Mouse (Mus musculus) kidney, postnatal 25 days (tissue): Measurements from ENCODE around the gene H2-DMa.

Experiments used
- DNase-seq, 2 experiments: peaks; one replicate each; pipeline ENCODE4 v3.0.0; 2021; ENCODE audit warnings: mixed read lengths in 2 of 2

The H2-DMa gene

DNA sequence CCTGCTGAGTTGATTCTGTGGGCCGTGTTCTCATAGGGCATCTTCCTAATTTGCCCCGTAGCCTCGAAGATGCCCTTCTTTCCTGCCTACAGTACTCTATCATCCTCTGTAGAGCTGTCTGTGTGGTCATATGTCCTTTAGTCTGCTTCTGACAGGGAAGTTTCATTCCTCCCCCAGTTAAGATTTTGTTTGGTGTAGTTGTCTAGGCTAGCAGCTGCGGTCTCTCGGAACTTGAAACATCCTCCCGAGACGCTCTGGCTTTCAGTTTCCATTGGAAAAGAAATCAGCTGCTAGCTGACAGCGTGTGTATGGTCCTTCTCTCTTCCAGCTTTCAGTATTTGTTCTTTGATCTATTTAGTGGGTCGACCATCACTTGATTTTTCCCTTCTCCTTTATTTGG lies 14.5 kb upstream of the H2-DMa start:
- no peak for DNase-seq

DNA sequence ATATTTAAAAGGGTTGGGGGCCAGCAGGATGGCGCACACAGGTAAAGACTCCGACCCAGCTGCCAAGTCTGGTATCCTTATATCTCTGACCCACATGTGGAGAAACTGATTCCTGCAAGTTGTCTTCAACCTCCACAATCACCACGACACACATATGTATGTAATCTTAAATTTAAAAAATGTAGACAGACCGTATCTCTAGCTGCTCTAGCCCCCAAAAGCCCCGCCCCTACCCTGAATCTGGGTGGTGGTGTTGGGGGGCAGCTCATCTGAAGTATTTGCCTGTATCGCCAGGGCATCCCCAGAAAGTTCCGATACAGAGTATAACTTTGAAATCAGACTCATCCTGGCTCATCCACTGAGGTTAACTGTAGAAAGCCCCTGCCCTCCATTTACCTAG lies 12.8 kb upstream of the H2-DMa start:
- DNase-seq, result no peak

DNA sequence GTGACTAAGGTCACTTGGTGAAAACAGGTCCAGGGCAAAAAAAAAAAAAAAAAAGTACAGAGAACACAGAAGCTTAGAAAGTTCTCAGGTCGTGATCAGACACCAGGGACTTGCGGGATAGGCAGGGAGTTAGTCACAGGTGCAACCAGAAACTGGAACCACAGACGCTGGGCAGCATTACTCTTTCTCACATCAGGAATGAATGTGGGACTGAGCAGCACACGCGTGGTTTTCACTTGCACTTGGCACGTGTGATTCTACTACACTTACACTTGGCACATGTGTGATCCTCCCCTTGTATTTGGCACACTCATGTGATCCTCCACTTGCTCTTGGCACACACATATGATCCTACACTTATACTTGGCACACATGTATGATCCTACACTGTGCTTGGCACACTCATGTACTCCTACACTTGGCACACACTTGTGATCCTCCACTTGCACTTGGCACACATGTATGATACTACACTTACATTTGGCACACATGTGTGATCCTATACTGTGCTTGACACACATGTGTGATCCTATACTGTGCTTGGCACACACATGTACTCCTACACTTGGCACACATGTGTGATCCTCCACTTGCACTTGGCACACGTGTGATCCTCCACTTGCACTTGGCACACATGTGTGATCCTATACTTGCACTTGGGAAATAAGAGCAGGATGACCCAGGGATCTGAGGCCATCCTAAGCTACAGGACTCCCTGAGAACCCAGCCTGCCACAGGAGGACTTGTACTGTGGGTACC lies 12.1 kb upstream of the H2-DMa start:
- no peak for DNase-seq

DNA sequence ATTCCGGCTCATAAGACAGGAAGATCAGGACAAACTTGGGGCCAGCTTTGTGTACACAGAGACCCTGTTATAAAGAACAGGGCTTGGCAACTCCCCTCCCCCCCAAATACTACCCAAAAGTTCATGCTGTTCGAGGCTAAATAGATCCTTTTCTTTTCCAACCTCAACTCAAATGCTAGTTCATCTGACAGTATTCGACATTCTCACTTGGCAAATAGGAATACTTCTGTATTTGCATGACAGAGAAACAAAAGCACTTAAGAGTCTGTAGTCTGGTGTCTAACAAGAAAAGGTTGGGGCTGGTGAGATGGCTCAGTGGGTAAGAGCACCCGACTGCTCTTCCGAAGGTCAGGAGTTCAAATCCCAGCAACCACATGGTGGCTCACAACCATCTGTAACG lies 10.9 kb upstream of the H2-DMa start:
- DNase-seq, result no peak

DNA sequence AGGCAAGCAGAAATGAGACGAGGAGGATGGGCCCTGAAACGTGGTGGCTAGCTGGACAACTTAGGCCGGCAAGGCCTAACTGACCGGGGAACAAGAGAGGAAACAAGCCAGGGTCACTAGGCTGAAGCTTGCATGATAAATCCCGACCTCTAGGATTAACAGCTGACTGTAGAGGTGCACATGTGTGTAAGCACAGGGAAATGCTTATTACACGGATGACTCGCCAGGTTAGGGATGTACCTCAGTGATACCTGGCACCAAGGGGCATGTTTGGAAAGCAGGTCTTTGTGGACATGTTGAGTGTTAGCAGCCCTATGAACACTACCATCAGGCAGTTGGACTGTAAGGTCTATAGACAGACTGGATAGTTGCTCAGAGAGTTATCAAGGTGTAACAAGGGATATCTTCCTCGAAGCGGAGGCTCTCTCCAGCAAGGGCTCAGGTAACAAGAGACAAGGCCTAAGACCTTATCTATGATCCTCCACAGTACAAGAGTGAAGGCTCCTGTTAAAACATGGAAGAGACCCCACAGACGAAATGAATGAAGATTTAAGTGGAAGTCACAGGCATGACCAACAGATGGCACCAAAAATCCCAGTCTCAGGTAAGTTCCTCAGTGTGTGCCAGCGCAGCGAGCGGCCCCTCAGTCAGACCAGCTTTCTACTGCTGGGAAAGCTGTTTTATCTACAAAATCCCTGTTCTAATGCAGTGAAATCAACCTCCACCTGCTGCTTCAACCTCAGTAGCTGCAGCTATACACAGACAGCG lies 10.1 kb upstream of the H2-DMa start:
- DNase-seq, result peak in 1 of 2 experiments; percentile 39

DNA sequence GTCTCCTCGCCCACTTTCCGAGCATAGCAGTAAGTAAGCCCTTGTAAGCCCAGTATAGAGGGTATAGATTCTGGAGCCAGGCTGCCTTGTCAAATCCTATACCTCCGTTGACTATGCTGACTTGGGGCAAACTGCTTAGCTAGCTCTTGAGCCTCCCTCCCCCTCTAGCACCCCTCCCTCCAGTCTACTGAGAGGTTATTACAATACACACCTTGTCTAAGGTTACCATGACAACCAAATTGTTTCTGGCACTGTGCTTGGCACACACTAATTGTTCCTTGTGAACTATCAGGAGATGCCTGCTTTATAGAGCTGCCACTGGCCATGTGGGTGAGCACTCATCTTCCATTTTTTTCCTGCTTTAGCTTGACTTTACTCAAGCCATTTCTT lies 9.5 kb upstream of the H2-DMa start:
- no peak for DNase-seq

DNA sequence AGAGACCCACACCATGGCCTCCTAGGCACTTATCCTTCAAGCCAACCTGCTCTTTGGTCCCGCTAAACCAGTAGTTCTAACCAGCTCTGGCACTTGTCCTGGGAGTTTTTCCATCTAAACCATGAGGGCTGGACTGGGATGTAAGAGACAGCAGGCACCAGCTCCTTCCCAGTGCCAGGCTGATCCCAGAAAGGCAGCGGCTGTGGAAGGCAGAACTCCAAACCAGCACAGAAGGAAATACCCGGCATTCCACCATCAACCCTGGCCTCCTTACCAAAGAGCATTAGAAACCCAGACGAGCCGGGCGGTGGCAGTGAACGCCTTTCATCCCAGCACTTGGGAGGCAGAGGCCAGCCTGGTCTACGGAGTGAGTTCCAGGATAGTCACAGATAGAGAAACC lies 9.0 kb upstream of the H2-DMa start:
- DNase-seq, result no peak

DNA sequence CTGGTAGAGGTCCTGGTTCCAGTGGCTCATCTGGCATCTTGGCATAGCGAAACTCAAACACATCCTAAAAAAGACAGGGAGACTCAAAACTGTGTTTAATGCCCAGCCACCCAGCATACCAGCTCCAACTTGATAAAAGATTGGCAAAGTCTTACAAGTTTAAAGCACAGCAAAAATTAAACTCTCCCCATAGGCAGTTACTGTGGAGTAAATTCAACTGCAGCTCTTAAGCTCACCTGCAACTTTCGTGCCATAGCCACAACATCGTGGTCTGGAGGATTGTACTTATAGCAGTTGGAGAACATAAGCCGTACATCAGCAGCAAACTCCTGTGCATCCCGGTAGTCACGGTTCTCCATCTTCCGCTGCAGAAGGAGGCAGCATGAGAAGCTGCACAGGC lies 5.2 kb upstream of the H2-DMa start:
- no peak for DNase-seq

DNA sequence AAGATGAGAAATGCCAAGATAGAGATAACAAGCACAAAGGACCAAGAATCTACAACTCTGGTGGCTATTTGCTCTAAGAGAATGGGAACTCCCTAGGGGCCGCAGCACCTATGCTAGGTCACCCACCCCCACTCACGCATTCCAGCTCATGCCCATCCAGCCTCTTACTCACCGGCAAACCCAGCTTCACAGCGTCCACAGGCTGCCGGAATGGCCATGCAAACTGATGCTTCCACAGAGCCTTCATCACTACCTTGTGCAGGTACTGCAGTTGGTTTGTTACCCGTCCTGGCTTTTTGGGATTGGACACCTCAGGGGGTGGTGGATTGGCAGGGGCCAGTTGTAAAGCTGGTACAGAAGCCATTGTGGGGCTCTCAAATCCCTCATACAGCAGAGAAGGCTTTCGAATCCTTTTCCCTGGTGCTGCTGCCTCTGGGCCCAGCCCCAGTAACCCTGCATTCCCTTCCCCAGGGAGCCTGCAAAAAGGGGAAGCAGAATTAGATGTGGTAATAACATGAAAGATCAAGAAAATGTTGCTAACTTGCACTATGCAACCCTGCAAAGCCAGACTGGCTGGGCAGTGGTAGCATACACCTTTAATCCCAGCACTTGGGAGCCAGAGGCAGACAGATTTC lies 2.5 kb upstream of the H2-DMa start:
- DNase-seq, result no peak

DNA sequence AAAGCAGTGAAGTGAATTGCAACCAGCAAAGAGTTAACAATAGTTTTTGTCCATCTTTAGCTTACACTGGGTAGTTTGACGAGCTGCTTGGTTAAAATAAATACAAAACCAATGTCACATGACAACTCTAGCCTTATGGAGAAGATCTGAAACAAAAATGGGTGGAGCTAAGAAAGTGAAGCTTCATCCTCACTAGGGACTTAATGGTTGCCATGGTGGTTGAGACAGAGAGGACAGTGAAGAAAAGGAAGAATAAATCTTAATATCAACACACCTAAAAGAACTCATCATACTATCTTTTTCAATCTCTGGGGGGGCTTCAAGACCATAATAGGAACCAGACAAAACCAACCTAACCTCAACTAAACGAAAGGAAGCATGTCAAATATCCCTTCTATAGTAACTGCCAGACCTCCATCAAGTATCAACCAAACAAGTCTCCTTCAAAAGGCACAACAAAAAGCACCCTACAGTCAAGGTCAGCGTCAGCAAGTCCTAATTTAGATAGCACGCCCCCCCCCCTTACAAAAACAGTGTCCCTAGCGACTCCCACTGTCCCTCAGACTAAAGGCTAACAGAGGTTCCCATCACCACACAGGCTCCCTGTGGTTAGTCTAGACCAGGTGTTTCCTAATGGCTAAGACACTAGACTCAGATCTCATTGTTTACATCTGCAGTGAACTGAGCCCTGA lies 1.8 kb upstream of the H2-DMa start:
- no peak for DNase-seq

DNA sequence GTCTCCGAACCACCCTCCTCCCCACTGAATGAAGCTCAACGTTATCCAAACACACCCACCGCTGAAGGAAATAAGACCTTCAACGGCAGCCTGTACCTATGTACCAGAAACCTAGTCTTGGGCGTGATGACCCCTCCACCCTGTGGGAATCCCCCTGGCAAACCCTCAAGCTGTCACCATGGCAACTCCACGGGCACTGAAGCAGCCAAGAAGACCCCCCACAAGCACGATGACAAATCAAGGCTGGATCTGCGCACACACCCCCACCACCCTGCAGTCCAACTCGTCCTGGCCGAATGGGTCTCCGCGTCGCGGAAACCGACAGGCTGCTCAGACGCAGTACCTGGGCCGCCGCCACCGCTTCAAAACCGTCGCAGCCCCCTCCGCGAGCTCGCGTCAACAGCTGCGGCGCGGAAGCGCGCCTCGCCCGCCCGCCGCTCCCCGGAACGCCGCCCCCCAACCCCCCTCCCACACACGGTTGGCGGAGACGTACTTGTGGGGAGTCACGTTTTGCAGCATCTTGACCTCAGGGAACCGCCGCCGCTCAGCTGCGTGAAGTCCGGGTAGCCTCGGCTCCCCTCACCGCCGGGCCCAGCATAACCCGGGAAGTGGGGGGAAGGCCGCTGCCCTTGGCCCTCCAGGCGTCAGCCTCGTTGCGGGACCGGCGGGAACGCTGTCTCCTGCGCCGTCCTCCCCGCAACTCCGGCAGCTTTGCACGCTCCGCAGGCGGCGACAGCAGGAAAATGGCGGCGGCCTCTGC lies 1.0 kb upstream of the H2-DMa start:
- peak; percentile 37 to 66 for DNase-seq

DNA sequence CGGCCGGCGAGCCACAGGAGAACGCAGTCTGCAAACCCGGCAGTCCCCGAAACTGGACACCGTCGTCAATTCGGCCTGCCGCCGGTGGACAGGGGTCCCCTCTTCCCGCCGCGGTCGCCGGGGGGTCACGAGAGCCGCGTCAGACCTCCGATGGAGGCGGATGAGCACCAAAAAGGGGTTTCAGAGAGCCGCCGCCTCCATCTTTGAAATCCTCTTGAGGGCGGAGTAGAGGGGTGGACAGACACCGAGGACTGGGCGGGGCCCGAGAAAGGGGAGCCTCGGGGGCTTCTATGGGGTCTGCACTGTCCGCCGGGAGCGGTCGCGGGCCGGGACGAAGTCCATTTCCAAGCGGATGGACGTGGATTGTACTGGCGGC lies 480 bp upstream of the H2-DMa start:
- DNase-seq, result no peak

DNA sequence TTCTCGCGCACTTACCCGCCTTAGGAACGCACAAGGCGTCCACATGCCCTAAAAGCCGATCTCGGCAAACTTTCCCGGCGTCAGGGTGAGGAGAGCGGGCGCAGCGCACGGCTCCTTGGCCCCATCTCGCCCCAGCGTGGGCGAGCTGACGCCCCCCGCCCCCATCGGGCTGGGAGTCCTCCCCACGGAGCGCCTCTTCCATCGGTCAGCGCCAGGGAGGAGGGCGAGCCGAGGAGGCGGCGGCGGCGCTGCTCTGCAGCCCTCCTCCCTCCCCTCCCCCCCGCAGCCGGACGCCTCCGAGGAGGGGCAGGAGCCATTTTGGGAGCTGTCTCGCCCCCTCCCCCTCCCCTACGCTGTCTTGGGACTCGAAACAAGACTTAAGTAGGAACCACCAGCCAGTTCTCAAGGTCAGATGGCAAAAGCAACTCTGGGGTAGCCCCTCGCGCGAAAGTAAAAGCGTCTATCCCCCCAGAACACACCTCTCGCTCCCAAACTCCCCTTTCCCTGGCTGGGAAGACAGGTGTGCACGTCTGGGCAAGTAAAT lies 911 bp downstream of the H2-DMa start:
- DNase-seq, result peak; percentile 93 to 96

DNA sequence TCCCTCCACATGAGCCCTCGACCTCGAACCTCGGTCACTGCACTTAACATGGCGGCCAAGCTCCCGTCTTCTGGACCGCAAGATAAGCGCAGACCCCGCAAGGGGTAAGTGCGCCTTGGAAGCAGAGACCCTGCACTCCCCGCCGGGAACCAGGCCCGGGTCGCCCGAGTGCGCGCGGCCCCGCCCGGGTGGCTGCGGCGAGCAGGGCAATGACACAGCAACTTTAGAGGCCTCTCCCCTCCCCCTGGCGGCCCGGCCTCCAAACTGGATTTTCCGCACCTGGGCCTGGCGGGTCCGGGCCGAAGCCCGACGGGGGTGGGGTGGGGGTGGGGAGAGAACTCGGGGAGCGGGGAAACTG lies 1.5 kb downstream of the H2-DMa start:
- DNase-seq, result peak; percentile 90 to 96

DNA sequence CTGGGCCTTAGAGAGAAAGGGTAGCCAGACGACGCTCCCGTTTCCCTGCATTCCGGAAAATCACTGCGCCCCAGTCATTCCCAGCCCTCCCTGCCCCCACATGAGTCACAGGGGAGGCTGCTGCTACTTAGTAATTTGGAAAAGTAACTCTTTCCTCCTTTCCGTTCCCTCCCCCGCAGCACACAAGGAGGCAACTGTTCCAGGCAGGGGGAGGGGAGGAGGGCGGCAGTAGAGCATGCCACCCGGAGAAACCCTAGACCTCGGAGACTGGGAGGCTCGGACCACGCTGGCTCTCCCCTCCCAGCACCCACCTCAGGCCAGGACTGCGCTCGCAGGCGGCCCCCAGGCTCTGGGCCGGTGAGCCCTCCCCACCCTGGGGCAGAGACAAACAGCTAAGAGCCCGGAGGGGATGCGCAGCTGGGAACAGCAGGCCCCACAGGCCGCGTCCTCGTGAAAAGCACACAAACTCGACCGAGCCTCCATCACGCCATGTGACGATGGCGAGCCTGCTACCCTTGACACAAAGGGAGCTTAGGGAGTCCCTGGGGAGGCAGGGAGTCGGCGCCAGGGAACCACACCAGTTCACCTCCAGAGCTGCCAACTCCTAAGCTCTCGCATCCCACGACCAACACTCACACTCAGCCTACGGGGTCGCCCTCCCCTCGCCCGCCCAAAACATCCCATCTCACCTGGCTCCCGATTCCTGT lies 2.0 kb downstream of the H2-DMa start:
- DNase-seq, result peak; percentile 89 to 95

DNA sequence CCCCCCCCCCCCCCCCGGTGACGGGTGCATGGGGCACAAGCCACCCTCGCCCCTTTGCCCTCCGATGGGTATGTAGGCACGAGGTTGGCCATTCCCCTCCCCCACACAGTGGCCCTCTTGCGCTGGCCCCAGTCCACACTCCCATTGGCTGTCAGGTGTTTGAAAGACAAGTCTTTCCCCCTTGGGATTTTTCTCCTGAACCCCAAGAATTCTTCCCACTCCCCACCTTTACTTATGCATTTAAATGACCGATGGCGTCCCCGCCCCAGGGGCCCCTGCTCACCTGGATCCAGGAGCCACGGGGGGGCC lies 2.5 kb downstream of the H2-DMa start:
- peak; percentile 82 to 92 for DNase-seq

DNA sequence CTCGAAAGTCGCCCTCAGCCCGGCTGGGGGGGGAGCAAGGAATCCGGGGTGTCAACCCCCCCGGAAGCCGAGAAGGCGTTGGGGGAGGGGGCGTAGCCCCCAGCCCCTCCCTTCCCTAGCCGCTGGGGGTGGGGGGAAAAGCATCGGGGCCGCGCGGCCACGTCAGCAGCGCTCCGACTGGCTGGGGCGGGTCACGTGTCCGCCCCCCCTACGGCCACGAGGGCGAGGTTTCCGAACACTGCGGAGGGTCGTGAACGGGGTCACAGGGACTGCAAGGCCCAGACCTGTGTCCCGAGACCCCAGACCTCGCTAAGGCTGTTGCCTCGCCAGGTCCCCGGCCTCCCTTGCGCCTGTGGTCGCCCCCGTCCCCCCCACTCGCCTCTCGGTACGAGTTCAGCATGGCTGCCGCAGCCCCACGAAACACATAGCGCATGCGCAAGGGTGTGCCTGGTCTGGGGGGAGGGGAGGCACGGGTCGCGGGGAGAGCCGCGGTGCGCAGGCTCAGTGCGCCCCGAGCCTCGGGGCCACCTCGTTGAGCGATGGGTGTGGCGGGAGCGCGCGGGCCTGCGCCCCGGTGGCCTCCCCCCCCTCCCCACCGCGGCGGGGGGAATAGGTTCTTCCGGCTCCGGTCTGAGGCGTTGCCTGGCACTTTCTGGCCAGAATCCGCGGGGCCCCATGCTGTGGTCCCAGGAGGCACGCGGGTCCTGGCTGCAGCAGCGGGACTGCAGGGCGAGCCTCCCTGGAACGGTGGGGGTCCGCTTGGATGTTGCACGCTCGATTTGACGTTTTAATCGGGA lies 3.0 kb downstream of the H2-DMa start, which contains the start of gene Brd2:
Gene Brd2, minus strand, starts transcription at position 447 of the 797 bp plus-strand sequence.
- peak; percentile 96 to 98 for DNase-seq

DNA sequence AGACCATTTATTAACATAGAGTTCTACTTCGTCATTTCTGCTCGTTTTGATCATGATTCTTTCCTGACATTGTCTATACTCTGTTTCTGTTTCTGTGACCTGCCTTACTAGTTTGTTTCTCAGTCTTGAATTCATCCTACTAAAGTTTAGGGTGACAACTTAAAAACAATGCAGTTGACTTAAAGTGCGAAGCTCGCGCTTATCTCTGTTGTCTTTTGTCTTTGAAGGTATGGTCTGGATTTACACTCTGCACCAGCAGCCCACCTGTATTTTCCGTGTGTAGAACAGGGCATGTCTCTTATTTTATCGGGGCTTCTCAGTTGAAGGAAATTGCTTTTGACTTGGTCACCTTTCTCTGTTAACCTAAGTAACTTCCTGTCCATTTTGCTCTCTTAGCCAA lies 3.8 kb downstream of the H2-DMa start:
- no peak for DNase-seq

DNA sequence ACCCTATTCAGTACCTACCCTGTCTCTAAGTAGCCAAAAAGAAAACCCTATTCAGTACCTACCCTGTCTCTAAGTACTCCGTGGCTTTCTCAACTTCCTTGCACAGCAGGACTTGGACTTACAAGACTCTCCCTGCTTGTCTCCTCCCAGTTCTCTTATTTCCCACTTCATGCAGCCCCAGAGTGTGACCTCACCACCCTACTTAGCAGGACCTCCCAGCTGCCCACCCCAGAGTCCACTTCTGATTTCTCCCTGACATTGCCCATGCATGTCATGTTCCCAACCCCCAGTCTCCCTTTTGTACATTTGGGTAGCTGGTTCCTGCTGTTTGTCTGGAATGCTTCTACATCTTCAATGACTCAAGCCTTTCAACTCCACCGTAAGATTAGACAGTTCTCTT lies 4.2 kb downstream of the H2-DMa start:
- DNase-seq, result peak in 1 of 2 experiments; percentile 56

DNA sequence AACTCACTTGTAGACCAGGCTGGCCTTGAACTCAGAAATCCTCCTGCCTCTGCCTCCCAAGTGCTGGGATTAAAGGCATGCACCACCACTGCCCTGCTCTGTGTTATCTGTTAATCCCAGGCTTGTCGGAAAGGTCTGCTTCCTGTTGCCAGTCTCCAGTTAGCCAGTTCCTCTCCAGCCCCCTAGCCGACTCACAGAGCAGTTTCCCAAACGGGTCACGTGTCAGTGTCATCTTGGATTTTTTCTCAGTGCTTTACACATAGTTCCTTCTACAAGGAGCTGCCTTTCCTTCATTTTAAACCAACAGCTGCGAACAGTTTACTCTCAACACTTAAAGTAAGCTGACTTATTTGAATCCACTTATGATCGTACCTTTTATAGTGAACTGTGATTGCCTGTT lies 5.3 kb downstream of the H2-DMa start:
- no peak for DNase-seq

DNA sequence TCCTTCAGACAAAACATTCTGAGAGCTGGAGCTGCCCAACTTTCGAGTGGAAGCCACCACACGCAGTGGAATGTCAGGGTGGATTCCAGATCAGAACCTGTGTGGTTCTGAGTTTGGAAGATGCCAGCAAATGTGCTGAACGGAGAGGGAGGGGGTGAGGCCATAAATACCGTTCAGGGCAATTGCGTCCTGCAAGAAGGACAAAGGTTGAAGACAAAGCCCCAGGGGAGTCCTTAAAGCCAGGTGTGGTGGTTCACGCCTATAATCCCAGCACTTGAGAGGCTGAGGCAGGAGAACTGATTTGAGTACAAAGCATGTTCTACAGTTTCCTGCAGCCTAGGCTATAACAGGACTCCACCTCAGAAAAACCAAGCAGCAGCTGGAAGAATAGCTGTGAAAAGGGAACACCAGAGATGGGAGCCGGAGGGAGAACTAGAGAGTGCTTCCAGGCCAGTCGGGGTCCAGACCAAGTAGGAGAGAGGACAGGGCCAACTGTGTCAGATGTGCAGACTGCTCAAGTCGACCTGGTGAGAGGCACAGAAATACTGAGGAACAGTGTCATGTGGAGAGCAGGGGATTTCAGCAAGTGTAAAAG lies 7.6 kb downstream of the H2-DMa start:
- DNase-seq, result no peak
